Mouse (Mus musculus) E14TG2a.4 (cell line): Measurements from ENCODE around the gene Serinc3.

Source experiments
- CTCF ChIP-seq: conservative IDR thresholded peaks from 2 replicates; pipeline ENCODE4 v1.5.1; 2014; ENCODE audit warnings: low read length
- POU5F1 ChIP-seq: IDR thresholded peaks from 2 replicates; pipeline ENCODE4 v1.6.1; 2014; ENCODE audit warnings: low read length, borderline replicate concordance

GRCm38 (mm10) chr2:163641681-163642080, 3.2 kb downstream of the Serinc3 start:
- TF ChIP-seq CTCF (no peak), POU5F1 (no peak)
